9 mouse cellular contexts compared by ENCODE assay signal in genomic region chr1:57776671-57777281, GRCm38 (mm10). TPM values are rescaled to one million over a fixed set of nuclear protein-coding genes. Genes with fewer than 3 reads are reported as not detected.
DNase-seq lines count a peak whose midpoint lies in the region; ATAC-seq and TF ChIP-seq lines count a peak whose summit lies in the region.
"Had no signal": no experiment of that assay in that cellular context is flagged by ENCODE, and none has a peak within 500 bp of the region (broad histone marks: within the 10 kb centered on the region; RNA-seq: fewer than 3 reads in every experiment).

No protein-coding gene starts in this region.

- peak; percentile 20 for DNase-seq in lung, embryonic 14.5 days
- DNase-seq in lung, postnatal 36 days, result no peak
- peak; percentile 38 for DNase-seq in hindbrain, embryonic 14.5 days (ENCODE audit: low spot score)
- DNase-seq in layer of hippocampus, postnatal 36 days, result no peak
- DNase-seq in T-cell, adult 2 months (ENCODE audit: low spot score), result no peak
- no peak for DNase-seq in kidney, postnatal 10 days
- DNase-seq: lung, adult 18-20 months had no signal

- no peak overlapping the region for H3K9ac ChIP-seq in lung, embryonic 14.5 days
- H3K9ac ChIP-seq in embryonic facial prominence, embryonic 12.5 days, result no peak overlapping the region
- peak overlapping the region; percentile 88; the same call in 1 of the 2 replicates for H3K9ac ChIP-seq in hindbrain, embryonic 14.5 days
- no peak overlapping the region for H3K9ac ChIP-seq in neural tube, embryonic 14.5 days (replicated peaks; ENCODE audit: low read depth, low read length)

- H3K4me3 ChIP-seq in lung, embryonic 14.5 days (ENCODE audit: low read depth, low read length), result peak overlapping the region; percentile 80; the same call in 1 of the 2 replicates
- no peak overlapping the region for H3K4me3 ChIP-seq in embryonic facial prominence, embryonic 12.5 days
- peak overlapping the region; percentile 88 for H3K4me3 ChIP-seq in hindbrain, embryonic 14.5 days (replicated peaks; ENCODE audit: low read length)
- 0 out of 2 replicates have a peak overlapping the region, but pooled peaks have one; percentile 17 for H3K4me3 ChIP-seq in neural tube, embryonic 14.5 days (ENCODE audit: low read depth, low read length)

- H3K4me2 ChIP-seq in lung, embryonic 14.5 days, result peak overlapping the region; percentile 80
- H3K4me2 ChIP-seq in embryonic facial prominence, embryonic 12.5 days (replicated peaks), result peak overlapping the region; percentile 35
- H3K4me2 ChIP-seq in hindbrain, embryonic 14.5 days (replicated peaks), result peak overlapping the region; percentile 87
- peak overlapping the region; percentile 36 for H3K4me2 ChIP-seq in neural tube, embryonic 14.5 days (ENCODE audit: low read depth, low read length)

- H3K27ac ChIP-seq in lung, embryonic 14.5 days (ENCODE audit: low read depth), result no peak overlapping the region
- no peak overlapping the region for H3K27ac ChIP-seq in embryonic facial prominence, embryonic 12.5 days
- no peak overlapping the region for H3K27ac ChIP-seq in hindbrain, embryonic 14.5 days
- no peak overlapping the region for H3K27ac ChIP-seq in neural tube, embryonic 14.5 days (ENCODE audit: low read depth, low read length)

- WGBS in lung, embryonic 14.5 days, result 44% methylated on average over 5 of the region's 5 CpGs
- 28% methylated on average over 5 of the region's 5 CpGs for WGBS in embryonic facial prominence, embryonic 12.5 days
- 23% methylated on average over 5 of the region's 5 CpGs for WGBS in hindbrain, embryonic 14.5 days
- WGBS in neural tube, embryonic 14.5 days, result 21% methylated on average over 5 of the region's 5 CpGs

- no peak for ATAC-seq in lung, embryonic 14.5 days (ENCODE audit: insufficient read depth)
- no peak for ATAC-seq in embryonic facial prominence, embryonic 12.5 days (ENCODE audit: insufficient number of reproducible peaks, insufficient read depth, low FRiP score, low TSS enrichment)
- no peak for ATAC-seq in hindbrain, embryonic 14.5 days (ENCODE audit: low FRiP score)
- no peak for ATAC-seq in neural tube, embryonic 14.5 days (ENCODE audit: low read depth)

- no peak for TF ChIP-seq CTCF in lung, embryonic 14.5 days (IDR thresholded peaks at IDR 0.05; ENCODE audit: low read depth)

- H3K9me3 ChIP-seq in lung, embryonic 14.5 days (ENCODE audit: low read depth, low read length), result no peaks in the 10 kb centered on the region
- H3K9me3 ChIP-seq in embryonic facial prominence, embryonic 12.5 days, result no peaks in the 10 kb centered on the region
- no peaks in the 10 kb centered on the region for H3K9me3 ChIP-seq in hindbrain, embryonic 14.5 days (ENCODE audit: control insufficient read depth, low read length)
- H3K9me3 ChIP-seq in neural tube, embryonic 14.5 days (ENCODE audit: control insufficient read depth, low read length), result no peaks in the 10 kb centered on the region

- H3K36me3 ChIP-seq in lung, embryonic 14.5 days (ENCODE audit: insufficient read depth), result peaks cover 3% of the 10 kb centered on the region; the same call in 1 of the 2 replicates
- H3K36me3 ChIP-seq in embryonic facial prominence, embryonic 12.5 days, result no peaks in the 10 kb centered on the region
- H3K36me3 ChIP-seq in hindbrain, embryonic 14.5 days (replicated peaks; ENCODE audit: control insufficient read depth, insufficient read depth), result no peaks in the 10 kb centered on the region
- no peaks in the 10 kb centered on the region for H3K36me3 ChIP-seq in neural tube, embryonic 14.5 days (ENCODE audit: control insufficient read depth, insufficient read depth, low read length)

- H3K4me1 ChIP-seq in lung, embryonic 14.5 days (ENCODE audit: insufficient read depth), result peaks cover 4% of the 10 kb centered on the region; the same call in 1 of the 2 replicates
- H3K4me1 ChIP-seq in embryonic facial prominence, embryonic 12.5 days, result no peaks in the 10 kb centered on the region
- peaks cover 3% of the 10 kb centered on the region; the same call in 1 of the 2 replicates for H3K4me1 ChIP-seq in hindbrain, embryonic 14.5 days (replicated peaks; ENCODE audit: control insufficient read depth, insufficient read depth, low read length)
- no peaks in the 10 kb centered on the region for H3K4me1 ChIP-seq in neural tube, embryonic 14.5 days (ENCODE audit: control insufficient read depth, insufficient read depth, low read length)

- no peaks in the 10 kb centered on the region for H3K27me3 ChIP-seq in lung, embryonic 14.5 days (ENCODE audit: insufficient read depth, low read length)
- no peaks in the 10 kb centered on the region for H3K27me3 ChIP-seq in embryonic facial prominence, embryonic 12.5 days
- H3K27me3 ChIP-seq in hindbrain, embryonic 14.5 days (ENCODE audit: control insufficient read depth, insufficient read depth, low read length), result no peaks in the 10 kb centered on the region
- no peaks in the 10 kb centered on the region for H3K27me3 ChIP-seq in neural tube, embryonic 14.5 days (ENCODE audit: control insufficient read depth, insufficient read depth, low read length)

RNA-seq across cellular contexts. Expression of gene Spats2l, which starts 2.8 kb away (rescaled TPM):
- polyA plus RNA-seq in lung, embryonic 14.5 days (2014; fragmentation: Nextera tagmentation; extraction: Ambion mirVana), result 81.2 and 81.9 TPM in 2 replicates
- 106 and 109 TPM in 2 replicates for polyA plus RNA-seq in embryonic facial prominence, embryonic 12.5 days (2016; fragmentation: Nextera tagmentation; extraction: Ambion mirVana)
- polyA plus RNA-seq in hindbrain, embryonic 14.5 days (2014; fragmentation: Nextera tagmentation; extraction: Ambion mirVana), result 83.2 and 86.9 TPM in 2 replicates
- polyA plus RNA-seq in neural tube, embryonic 14.5 days (2014; fragmentation: Nextera tagmentation; extraction: Ambion mirVana), result 67.4 and 70.1 TPM in 2 replicates
- total RNA-seq in layer of hippocampus, postnatal 36 days (2021), result 10 to 100 TPM; 24.0 to 25.6 TPM

Comparison
In these comparisons a context has a peak if more than half of its experiments do, and no peak if none do; other contexts are left out.
1. DNase-seq: peak in lung, embryonic 14.5 days (single experiment) and hindbrain, embryonic 14.5 days (single experiment); none in lung, postnatal 36 days (single experiment), layer of hippocampus, postnatal 36 days (0 of 2), T-cell, adult 2 months (single experiment) and kidney, postnatal 10 days (single experiment).
2. H3K4me2 ChIP-seq: peak in every context shown above with its lines; median percentile 87 in hindbrain, embryonic 14.5 days; 80 in lung, embryonic 14.5 days; 36 in neural tube, embryonic 14.5 days; 35 in embryonic facial prominence, embryonic 12.5 days.